Comparison of ENCODE assay signal across 8 mouse cellular contexts in genomic region chr4:106316351-106317178, GRCm38 (mm10). TPM values are rescaled to one million over a fixed set of nuclear protein-coding genes. Genes with fewer than 3 reads are reported as not detected.
DNase-seq lines count a peak whose midpoint lies in the region; ATAC-seq lines count a peak whose summit lies in the region.

No protein-coding gene starts in this region.

- ATAC-seq in monocyte, adult 5-6 weeks (replicated peaks; ENCODE audit: insufficient number of reproducible peaks, low FRiP score, low TSS enrichment, poor library complexity, severe bottlenecking): no peak

- H3K9me3 ChIP-seq in hindbrain, embryonic 10.5 days: no peaks in the 10 kb centered on the region

- H3K4me1 ChIP-seq in hindbrain, embryonic 10.5 days (replicated peaks): peaks cover 46% of the 10 kb centered on the region

- WGBS in hindbrain, embryonic 10.5 days: under 1% methylated on average over 81 of the region's 81 CpGs

- H3K36me3 ChIP-seq in hindbrain, embryonic 10.5 days: peaks cover 4% of the 10 kb centered on the region; the same call in 1 of the 2 replicates

- peak overlapping the region; percentile 99 for H3K27ac ChIP-seq in hindbrain, embryonic 10.5 days

- H3K27me3 ChIP-seq in hindbrain, embryonic 10.5 days (ENCODE audit: insufficient read depth, poor library complexity, severe bottlenecking): peaks cover 11% of the 10 kb centered on the region; the same call in 1 of the 2 replicates

- DNase-seq in R1 (ENCODE audit: low read depth, low spot score): peak; percentile 51
- DNase-seq in cerebellum, adult 9-11 months: peak; percentile 66
- peak; percentile 16 to 48 for DNase-seq in frontal cortex, postnatal 10 days (ENCODE audit: low spot score in 2 of 2)
- DNase-seq in hindbrain, embryonic 10.5 days (ENCODE audit: low spot score): peak; percentile 77
- peak; percentile 62 to 65 for DNase-seq in layer of hippocampus, postnatal 10 days (ENCODE audit: low spot score in 2 of 2)
- DNase-seq in lung, postnatal 25 days (ENCODE audit: low spot score): peak; percentile 25
- DNase-seq in right cerebral cortex, adult 2 months (ENCODE audit: low spot score in 2 of 2): peak; percentile 37 to 67

- H3K4me3 ChIP-seq in hindbrain, embryonic 10.5 days: peak overlapping the region; percentile 92

RNA-seq across cellular contexts. Expression of gene Usp24, which starts 0.6 kb away (rescaled TPM):
- 6.7 and 7.1 TPM in 2 replicates for polyA plus RNA-seq in hindbrain, embryonic 10.5 days (2016; fragmentation: Nextera tagmentation; extraction: Ambion mirVana)
- total RNA-seq in layer of hippocampus, postnatal 10 days (2021): 10 to 100 TPM; 46.7 to 53.2 TPM
- 26.1 to 56.0 TPM (median 31.8 TPM) in 3 replicates for total RNA-seq in monocyte, adult 5-6 weeks (2017)

Comparison
In these comparisons a context has a peak if more than half of its experiments do, and no peak if none do; other contexts are left out.
1. DNase-seq: peak in every context shown above with its lines; median percentile 77 in hindbrain, embryonic 10.5 days; 66 in cerebellum, adult 9-11 months; 64 in layer of hippocampus, postnatal 10 days; 52 in right cerebral cortex, adult 2 months; 51 in R1; 32 in frontal cortex, postnatal 10 days; 25 in lung, postnatal 25 days.